Mouse (Mus musculus) central nervous system, embryonic 14 days (tissue): Measurements from ENCODE around the gene Fhl2. TPM values are rescaled to one million over a fixed set of nuclear protein-coding genes. Genes with fewer than 3 reads are reported as not detected.

Source experiments
- polyA plus RNA-seq: library from polyadenylated mRNA; depleted of rRNA; stranded (reverse); fragments of >200 nt; gene quantifications from 2 replicates; pipeline ENCODE4 v1.2.3, GENCODE M21; 2012; rRNA removed

Gene Fhl2
- 15.7 and 19.3 TPM in 2 replicates for polyA plus RNA-seq

DNA sequence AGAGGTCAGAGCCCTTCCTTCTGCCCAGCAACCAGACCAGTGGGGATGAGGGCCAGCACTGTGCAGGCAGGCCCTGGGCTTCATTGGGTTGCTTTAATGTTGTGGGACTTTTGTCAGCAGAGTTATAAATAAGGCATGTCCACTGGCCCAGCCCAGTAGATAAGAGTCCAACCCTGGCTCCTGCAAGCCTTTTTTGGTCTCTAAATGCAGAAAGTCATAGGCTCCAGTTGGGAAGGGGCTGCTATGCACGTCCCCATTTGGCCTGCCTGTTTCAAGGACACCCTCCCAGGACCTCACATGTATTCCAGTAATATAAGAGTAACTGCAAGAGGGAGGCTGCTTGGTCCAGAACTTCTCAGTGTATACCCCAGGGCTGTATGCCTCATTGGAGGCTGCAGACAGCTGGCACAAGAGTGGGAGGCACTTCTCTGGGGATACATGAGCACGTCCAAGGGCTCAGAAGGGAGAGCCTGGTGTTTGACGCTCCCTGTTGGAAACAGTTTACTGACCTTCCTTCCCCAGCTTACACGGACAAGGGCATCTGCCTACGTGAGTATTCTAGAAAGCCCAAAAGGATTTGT lies at the start of gene Fhl2:
TSS of gene Fhl2 (minus strand) at position 324 of the 581 bp plus-strand sequence.

DNA sequence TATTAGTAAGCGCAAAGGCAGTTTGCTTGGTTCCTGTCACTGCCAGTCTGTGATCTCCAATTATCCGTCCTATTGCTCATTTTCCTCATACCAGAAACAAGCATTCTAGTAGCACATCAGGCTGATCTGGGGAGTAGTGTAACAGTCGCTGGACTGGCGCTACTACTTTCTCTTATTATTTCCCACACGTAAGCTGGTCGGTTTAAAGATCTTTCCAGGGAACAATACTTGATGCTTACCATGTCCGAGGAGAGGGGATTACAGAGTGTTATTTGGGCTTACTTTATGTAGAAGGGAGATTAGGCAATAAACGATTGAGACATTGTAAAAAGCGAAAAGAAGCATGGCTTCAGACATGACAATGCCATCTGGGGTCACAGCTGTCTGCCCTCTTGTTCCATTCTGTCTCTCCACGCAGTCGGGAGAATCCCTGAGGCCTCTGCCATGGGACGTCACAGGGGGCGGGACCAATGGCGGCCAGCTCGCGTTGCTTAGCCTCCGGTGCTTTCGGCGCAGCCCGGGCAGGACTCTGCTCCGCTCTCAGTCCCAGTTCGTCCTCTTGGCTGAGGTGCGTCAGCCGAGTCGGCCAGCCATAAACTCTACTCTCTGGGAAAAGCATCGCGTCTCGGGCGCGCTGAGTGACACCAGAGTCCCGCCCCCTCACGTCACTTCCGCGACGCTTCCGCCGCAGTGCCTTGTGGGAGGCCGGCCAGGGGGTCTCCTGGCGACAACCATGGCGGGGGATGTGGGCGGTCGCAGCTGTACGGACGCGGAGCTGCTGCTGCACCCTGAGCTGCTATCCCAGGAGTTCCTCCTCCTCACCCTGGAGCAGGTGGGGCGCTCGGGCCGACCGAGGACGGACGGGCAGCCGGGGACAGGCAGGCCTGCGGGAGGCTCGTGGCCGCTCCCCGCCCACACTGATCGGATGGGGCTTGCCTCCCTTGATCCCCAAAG lies 98.5 kb downstream of the Fhl2 start, which contains the start of the genes Tgfbrap1 and AI597479:
TSS of gene Tgfbrap1 (minus strand) at position 607 of the 954 bp plus-strand sequence.
TSS of gene AI597479 (plus strand) at position 680 of the 954 bp plus-strand sequence.

Other genes starting within 250 kb of the Fhl2 start
- 14.1 and 18.9 TPM in 2 replicates for gene Gpr45, start 244.1 kb downstream of the Fhl2 start, polyA plus RNA-seq
- 32.0 TPM in 2 replicates for gene Tgfbrap1, start 98.3 kb downstream of the Fhl2 start, polyA plus RNA-seq
- gene AI597479, start 98.3 kb downstream of the Fhl2 start, polyA plus RNA-seq, result 27.6 and 31.2 TPM in 2 replicates
- gene Nck2, start 247.6 kb upstream of the Fhl2 start, polyA plus RNA-seq, result 49.5 and 52.4 TPM in 2 replicates